In genomic region chr19:7157734-7158133, GRCm38 (mm10) we compare ENCODE assay signal across 13 mouse cellular contexts. TPM values are rescaled to one million over a fixed set of nuclear protein-coding genes. Genes with fewer than 3 reads are reported as not detected.
DNase-seq lines count a peak whose midpoint lies in the region; ATAC-seq and TF ChIP-seq lines count a peak whose summit lies in the region.
"Had no signal": no experiment of that assay in that cellular context is flagged by ENCODE, and none has a peak within 500 bp of the region (broad histone marks: within the 10 kb centered on the region; RNA-seq: fewer than 3 reads in every experiment).

No protein-coding gene starts in this region.

- no peak overlapping the region for H3K4me3 ChIP-seq in heart, embryonic 14.5 days (ENCODE audit: control insufficient read depth in 1 of 2, insufficient read depth in 1 of 2, low read depth in 1 of 2, low read length in 2 of 2)
- no peak overlapping the region for H3K4me3 ChIP-seq in hindbrain, embryonic 12.5 days
- H3K4me3 ChIP-seq in midbrain, postnatal 0 days (ENCODE audit: low read depth, low read length), result no peak overlapping the region
- H3K4me3 ChIP-seq: embryonic facial prominence, embryonic 15.5 days had no signal

- no peak for TF ChIP-seq CTCF in midbrain, postnatal 0 days (IDR thresholded peaks at IDR 0.05)

- intact Hi-C loops in left cerebral cortex, postnatal 25 days (cut with DNase I), result no loop called here

- DNase-seq in heart, adult 8-10 months (ENCODE audit: low spot score), result no peak
- peak; percentile 63 for DNase-seq in MN1 (ENCODE audit: low spot score)
- no peak for DNase-seq in midbrain, postnatal 0 days (ENCODE audit: low spot score)
- no peak for DNase-seq in left cerebral cortex, postnatal 25 days (ENCODE audit: low spot score in 2 of 2)
- no peak for DNase-seq in spleen, adult 18-20 months
- DNase-seq: adrenal gland, adult 2 months; cerebellum, adult 8-10 months; lung, postnatal 36 days; thymus, postnatal 4 days had no signal

- H3K4me1 ChIP-seq in heart, embryonic 14.5 days (ENCODE audit: control insufficient read depth in 2 of 2, insufficient read depth in 2 of 2, low read length in 2 of 2), result peaks cover 24 to 33% of the 10 kb centered on the region in 2 experiments
- peaks cover 64% of the 10 kb centered on the region for H3K4me1 ChIP-seq in hindbrain, embryonic 12.5 days
- H3K4me1 ChIP-seq in midbrain, postnatal 0 days (ENCODE audit: insufficient read depth, low read length), result peaks cover 11% of the 10 kb centered on the region; the same call in 1 of the 2 replicates

- peak overlapping the region; percentile 22; the same call in 1 of the 2 replicates for H3K4me2 ChIP-seq in heart, embryonic 14.5 days (ENCODE audit: low read length)
- H3K4me2 ChIP-seq in hindbrain, embryonic 12.5 days (replicated peaks), result peak overlapping the region; percentile 27; the same call in 1 of the 2 replicates
- H3K4me2 ChIP-seq in midbrain, postnatal 0 days (ENCODE audit: low read depth, low read length, poor library complexity, severe bottlenecking), result 0 out of 2 replicates have a peak overlapping the region, but pooled peaks have one; percentile 15
- H3K4me2 ChIP-seq: embryonic facial prominence, embryonic 15.5 days had no signal

- 0 out of 2 replicates have a peak overlapping the region, but pooled peaks have one; percentile 22 for H3K9ac ChIP-seq in heart, embryonic 14.5 days (ENCODE audit: low read length)
- H3K9ac ChIP-seq in hindbrain, embryonic 12.5 days, result peak overlapping the region; percentile 41; the same call in 1 of the 2 replicates
- H3K9ac ChIP-seq in midbrain, postnatal 0 days (replicated peaks; ENCODE audit: low read length, poor library complexity, severe bottlenecking), result no peak overlapping the region
- H3K9ac ChIP-seq: embryonic facial prominence, embryonic 15.5 days had no signal

- no peaks in the 10 kb centered on the region for H3K9me3 ChIP-seq in heart, embryonic 14.5 days (ENCODE audit: control insufficient read depth, low read length)
- H3K9me3 ChIP-seq in hindbrain, embryonic 12.5 days (replicated peaks), result no peaks in the 10 kb centered on the region
- no peaks in the 10 kb centered on the region for H3K9me3 ChIP-seq in midbrain, postnatal 0 days (ENCODE audit: low read length)
- H3K9me3 ChIP-seq: embryonic facial prominence, embryonic 15.5 days had no signal

- H3K27me3 ChIP-seq in heart, embryonic 14.5 days (ENCODE audit: control insufficient read depth, insufficient read depth, low read length), result peaks cover 18% of the 10 kb centered on the region
- peaks cover 48% of the 10 kb centered on the region for H3K27me3 ChIP-seq in hindbrain, embryonic 12.5 days
- H3K27me3 ChIP-seq in midbrain, postnatal 0 days (ENCODE audit: insufficient read depth, low read length), result no peaks in the 10 kb centered on the region
- H3K27me3 ChIP-seq: embryonic facial prominence, embryonic 15.5 days had no signal

- ATAC-seq in heart, embryonic 14.5 days (ENCODE audit: insufficient number of reproducible peaks, insufficient read depth, low FRiP score, low read depth), result no peak
- peak; percentile 15; the same call in 1 of the 2 replicates for ATAC-seq in hindbrain, embryonic 12.5 days (ENCODE audit: low FRiP score)
- ATAC-seq in midbrain, postnatal 0 days (ENCODE audit: low FRiP score), result no peak
- ATAC-seq in cerebellum, adult (ENCODE audit: insufficient number of reproducible peaks, low FRiP score, low TSS enrichment), result no peak

- no peaks in the 10 kb centered on the region for H3K36me3 ChIP-seq in heart, embryonic 14.5 days (ENCODE audit: control insufficient read depth, insufficient read depth, low read length)
- H3K36me3 ChIP-seq in hindbrain, embryonic 12.5 days, result no peaks in the 10 kb centered on the region
- H3K36me3 ChIP-seq in midbrain, postnatal 0 days (ENCODE audit: insufficient read depth, low read length), result no peaks in the 10 kb centered on the region
- H3K36me3 ChIP-seq: embryonic facial prominence, embryonic 15.5 days had no signal

- no peak overlapping the region for H3K27ac ChIP-seq in heart, embryonic 14.5 days (replicated peaks in 1 of 2; ENCODE audit: control insufficient read depth in 1 of 2, insufficient read depth in 1 of 2, low read depth in 2 of 2, low read length in 2 of 2)
- H3K27ac ChIP-seq in hindbrain, embryonic 12.5 days, result peak overlapping the region; percentile 53
- no peak overlapping the region for H3K27ac ChIP-seq in midbrain, postnatal 0 days (ENCODE audit: low read depth, low read length)
- H3K27ac ChIP-seq: embryonic facial prominence, embryonic 15.5 days had no signal

- 30% methylated on average over 14 of the region's 14 CpGs for WGBS in heart, embryonic 14.5 days
- WGBS in hindbrain, embryonic 12.5 days, result 24% methylated on average over 14 of the region's 14 CpGs
- 19% methylated on average over 14 of the region's 14 CpGs for WGBS in midbrain, postnatal 0 days

RNA-seq across cellular contexts. Expression of gene Otub1, which starts 48.4 kb away (rescaled TPM):
- polyA plus RNA-seq in heart, embryonic 14.5 days (2014; fragmentation: Nextera tagmentation; extraction: Ambion mirVana), result 151 and 153 TPM in 2 replicates
- total RNA-seq in heart, adult 8-10 months (2022), result 10 to 100 TPM; 62.2 to 71.6 (median 68.0) TPM
- polyA plus RNA-seq in hindbrain, embryonic 12.5 days (2016; fragmentation: Nextera tagmentation; extraction: Ambion mirVana), result 217 and 218 TPM in 2 replicates
- total RNA-seq in midbrain, postnatal 0 days (2014; rRNA removed), result 236 and 242 TPM in 2 replicates
- 257 and 277 TPM in 2 replicates for polyA plus RNA-seq in midbrain, postnatal 0 days (2015; fragmentation: Nextera tagmentation; extraction: Ambion mirVana)
- 100 to 1,000 TPM; 258 to 270 TPM for total RNA-seq in left cerebral cortex, postnatal 25 days (2021)

RNA-seq across cellular contexts. Expression of gene Flrt1, which starts 52.2 kb away (rescaled TPM):
- polyA plus RNA-seq in heart, embryonic 14.5 days (2014; fragmentation: Nextera tagmentation; extraction: Ambion mirVana), result 1.4 and 1.5 TPM in 2 replicates
- total RNA-seq in heart, adult 8-10 months (2022), result 1 to 10 TPM in 3 of 4 experiments, under 1 TPM in 1; 0.92 to 2.0 (median 1.4) TPM
- 5.5 and 6.6 TPM in 2 replicates for polyA plus RNA-seq in hindbrain, embryonic 12.5 days (2016; fragmentation: Nextera tagmentation; extraction: Ambion mirVana)
- 9.9 and 11.4 TPM in 2 replicates for total RNA-seq in midbrain, postnatal 0 days (2014; rRNA removed)
- polyA plus RNA-seq in midbrain, postnatal 0 days (2015; fragmentation: Nextera tagmentation; extraction: Ambion mirVana), result 9.8 and 11.9 TPM in 2 replicates
- 10 to 100 TPM; 35.3 to 38.0 TPM for total RNA-seq in left cerebral cortex, postnatal 25 days (2021)

RNA-seq across cellular contexts. Expression of gene Cox8a, which starts 59.7 kb away (rescaled TPM):
- polyA plus RNA-seq in heart, embryonic 14.5 days (2014; fragmentation: Nextera tagmentation; extraction: Ambion mirVana), result 2,457 and 2,575 TPM in 2 replicates
- 100 to 1,000 TPM; 406 to 459 (median 432) TPM for total RNA-seq in heart, adult 8-10 months (2022)
- 715 and 817 TPM in 2 replicates for polyA plus RNA-seq in hindbrain, embryonic 12.5 days (2016; fragmentation: Nextera tagmentation; extraction: Ambion mirVana)
- total RNA-seq in midbrain, postnatal 0 days (2014; rRNA removed), result 1,114 and 1,471 TPM in 2 replicates
- polyA plus RNA-seq in midbrain, postnatal 0 days (2015; fragmentation: Nextera tagmentation; extraction: Ambion mirVana), result 1,645 and 1,756 TPM in 2 replicates
- 1,000 to 10,000 TPM; 1,203 to 1,264 TPM for total RNA-seq in left cerebral cortex, postnatal 25 days (2021)
